Mouse (Mus musculus): ENCODE measurements around the gene Slit1.

GRCm38 (mm10) chr19:41675583-41675982 lies 67.9 kb downstream of the Slit1 start:
- TF ChIP-seq CTCF (IDR thresholded peaks at IDR 0.05; ENCODE audit: borderline replicate concordance, extremely low read depth, insufficient read depth, insufficient read length) = no peak
- no peak for TF ChIP-seq POLR2A (IDR thresholded peaks at IDR 0.05; ENCODE audit: borderline replicate concordance, extremely low read depth, insufficient read depth, insufficient read length, poor library complexity, severe bottlenecking)
